Comparison of ENCODE assay signal across 8 mouse cellular contexts in the genomic region with DNA sequence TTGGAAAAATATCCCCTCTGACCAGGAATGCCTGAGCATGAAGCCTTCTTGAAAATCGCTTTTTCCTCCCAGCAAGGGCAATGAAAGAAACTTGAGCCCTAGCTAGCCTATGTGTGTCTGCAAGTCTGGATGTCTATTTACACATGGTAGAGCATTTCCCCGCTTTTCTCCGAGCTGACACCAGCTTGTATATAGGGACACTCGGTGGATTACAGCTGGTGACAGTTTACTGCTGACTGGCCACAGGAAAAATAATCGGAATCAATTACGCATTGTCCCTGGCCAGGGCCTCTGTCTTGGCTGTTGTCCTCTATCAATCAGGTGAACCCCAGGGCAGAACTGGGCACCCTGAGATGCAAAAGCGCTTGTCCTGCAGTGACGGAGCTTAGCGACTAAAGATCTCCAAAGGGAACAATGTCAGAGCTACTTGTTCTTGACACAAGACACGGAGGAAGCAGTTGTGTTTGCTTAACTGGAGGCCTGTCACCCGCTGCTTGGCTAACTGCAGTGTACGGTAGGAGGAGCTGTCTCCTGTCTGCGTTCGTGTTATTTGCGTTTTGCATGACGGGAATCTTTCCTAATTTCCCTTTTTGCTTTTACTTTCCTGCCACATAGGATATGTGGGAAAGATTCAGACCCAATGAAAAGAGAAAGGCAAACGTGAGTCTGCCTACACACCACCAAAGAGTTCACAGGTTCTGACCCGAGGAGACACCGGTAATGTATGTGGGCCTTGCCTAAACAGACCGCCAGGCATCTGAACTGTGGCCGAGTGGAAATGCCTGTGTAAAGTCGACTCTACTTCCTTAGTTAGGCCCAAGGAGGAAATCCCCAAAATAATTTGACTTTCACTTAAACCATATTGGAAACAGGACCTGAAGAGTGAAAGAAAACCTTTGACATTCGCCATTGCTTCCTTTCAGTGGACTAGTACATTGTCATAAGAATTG. TPM values are rescaled to one million over a fixed set of nuclear protein-coding genes. Genes with fewer than 3 reads are reported as not detected.
DNase-seq lines count a peak whose midpoint lies in the region; ATAC-seq and TF ChIP-seq lines count a peak whose summit lies in the region.

No protein-coding gene starts in this region.

- no peaks in the 10 kb centered on the region for H3K36me3 ChIP-seq in intestine, embryonic 14.5 days (ENCODE audit: control insufficient read depth, insufficient read depth, low read length)
- H3K36me3 ChIP-seq in liver, embryonic 13.5 days: no peaks in the 10 kb centered on the region
- H3K36me3 ChIP-seq in myocyte (ENCODE audit: control insufficient read depth, insufficient read depth): no peaks in the 10 kb centered on the region

- TF ChIP-seq POLR2A in myocyte (IDR thresholded peaks at IDR 0.05; ENCODE audit: insufficient read length, low read depth): no peak

- H3K27me3 ChIP-seq in intestine, embryonic 14.5 days (replicated peaks; ENCODE audit: control insufficient read depth, insufficient read depth, low read length): no peaks in the 10 kb centered on the region
- no peaks in the 10 kb centered on the region for H3K27me3 ChIP-seq in liver, embryonic 13.5 days
- no peaks in the 10 kb centered on the region for H3K27me3 ChIP-seq in myocyte (ENCODE audit: control insufficient read depth, insufficient read depth, insufficient read length)

- no peak overlapping the region; the same call in 1 of the 2 replicates for H3K9ac ChIP-seq in intestine, embryonic 14.5 days (ENCODE audit: low read length)
- no peak overlapping the region; the same call in 1 of the 2 replicates for H3K9ac ChIP-seq in liver, embryonic 13.5 days

- H3K9me3 ChIP-seq in intestine, embryonic 14.5 days (ENCODE audit: control insufficient read depth, low read length): no peaks in the 10 kb centered on the region
- H3K9me3 ChIP-seq in liver, embryonic 13.5 days (replicated peaks): no peaks in the 10 kb centered on the region

- no peak overlapping the region for H3ac ChIP-seq in myocyte (ENCODE audit: control insufficient read depth, insufficient read length)

- H3K4me1 ChIP-seq in intestine, embryonic 14.5 days (replicated peaks; ENCODE audit: control insufficient read depth, insufficient read depth, low read length): peaks cover 30% of the 10 kb centered on the region
- H3K4me1 ChIP-seq in liver, embryonic 13.5 days (replicated peaks): 0 out of 2 replicates have a peak, but pooled peaks cover 7% of the 10 kb centered on the region

- peak overlapping the region; percentile 31 for H3K4me2 ChIP-seq in intestine, embryonic 14.5 days (ENCODE audit: low read length)
- H3K4me2 ChIP-seq in liver, embryonic 13.5 days: peak overlapping the region; percentile 33
- peak overlapping the region; percentile 44 for H3K4me2 ChIP-seq in myocyte (ENCODE audit: low read depth)

- WGBS in intestine, embryonic 14.5 days: 35% methylated on average over 23 of the region's 23 CpGs
- 50% methylated on average over 23 of the region's 23 CpGs for WGBS in liver, embryonic 13.5 days (ENCODE audit: insufficient replicate concordance)

- DNase-seq in B cell, adult 2 months: peak; percentile 15 to 19
- DNase-seq in adrenal gland, postnatal 14 days: peak; percentile 60
- peak; percentile 34 to 40 for DNase-seq in gastrocnemius, postnatal 36 days
- peak; percentile 74 for DNase-seq in intestine, embryonic 14.5 days (ENCODE audit: low spot score)
- no peak for DNase-seq in liver, embryonic 13.5 days
- no peak for DNase-seq in layer of hippocampus, adult 9-10 months (ENCODE audit: low spot score)

- H3K27ac ChIP-seq in intestine, embryonic 14.5 days (ENCODE audit: low read depth): peak overlapping the region; percentile 87
- H3K27ac ChIP-seq in liver, embryonic 13.5 days: peak overlapping the region; percentile 41

- H3K79me2 ChIP-seq in myocyte (ENCODE audit: control insufficient read depth, insufficient read depth): no peaks in the 10 kb centered on the region

- no peak; the same call in 1 of the 2 replicates for ATAC-seq in intestine, embryonic 14.5 days (replicated peaks; ENCODE audit: low FRiP score, low TSS enrichment, low read depth)
- ATAC-seq in liver, embryonic 13.5 days (ENCODE audit: low read depth): no peak
- ATAC-seq in inflammation-experienced regulatory T-cells, adult 6 months: no peak

- intact Hi-C loops in gastrocnemius, postnatal 36 days (cut with DNase I): no loop called here

- H3K4me3 ChIP-seq in intestine, embryonic 14.5 days (ENCODE audit: low read depth, low read length): no peak overlapping the region
- no peak overlapping the region for H3K4me3 ChIP-seq in liver, embryonic 13.5 days (replicated peaks)
- H3K4me3 ChIP-seq in myocyte: no peak overlapping the region

TF ChIP-seq in myocyte, 11 proteins besides CTCF, POLR2A, EP300 and RAD21:
- TF ChIP-seq MYOD1 (IDR thresholded peaks at IDR 0.05; ENCODE audit: control insufficient read depth in 1 of 3, insufficient read length in 2 of 3, low read depth in 2 of 3) (no peak), TCF12 (IDR thresholded peaks at IDR 0.05; ENCODE audit: insufficient read depth, poor library complexity, severe bottlenecking) (no peak), REST (IDR thresholded peaks at IDR 0.05; ENCODE audit: insufficient read depth, insufficient read length) (no peak)

RNA-seq across cellular contexts. Expression of gene 4930558K02Rik, which starts 25.7 kb away (rescaled TPM):
- not detected in 2 replicates for total RNA-seq in adrenal gland, postnatal 14 days (2021)
- not detected for total RNA-seq in gastrocnemius, postnatal 36 days (2021)
- polyA plus RNA-seq in intestine, embryonic 14.5 days (2014; fragmentation: Nextera tagmentation; extraction: Ambion mirVana): not detected in 2 replicates
- polyA plus RNA-seq in liver, embryonic 13.5 days (2015; fragmentation: Nextera tagmentation; extraction: Ambion mirVana): not detected in 2 replicates
- not detected for polyA plus RNA-seq in myocyte (2012; fragmentation: generic; extraction: Trizol)
- polyA plus RNA-seq in inflammation-experienced regulatory T-cells, adult 6 months (2017; shearing (Covaris generic)): not detected

RNA-seq across cellular contexts. Expression of gene Pigc, which starts 36.1 kb away (rescaled TPM):
- 18.0 and 23.1 TPM in 2 replicates for total RNA-seq in adrenal gland, postnatal 14 days (2021)
- total RNA-seq in gastrocnemius, postnatal 36 days (2021): 10 to 100 TPM; 15.0 TPM
- 37.4 and 40.3 TPM in 2 replicates for polyA plus RNA-seq in intestine, embryonic 14.5 days (2014; fragmentation: Nextera tagmentation; extraction: Ambion mirVana)
- 11.9 and 13.5 TPM in 2 replicates for polyA plus RNA-seq in liver, embryonic 13.5 days (2015; fragmentation: Nextera tagmentation; extraction: Ambion mirVana)
- polyA plus RNA-seq in myocyte (2012; fragmentation: generic; extraction: Trizol): 18.9 TPM
- polyA plus RNA-seq in inflammation-experienced regulatory T-cells, adult 6 months (2017; shearing (Covaris generic)): 10 to 100 TPM; 27.3 to 31.7 (median 29.8) TPM

Comparison
In these comparisons a context has a peak if more than half of its experiments do, and no peak if none do; other contexts are left out.
1. DNase-seq: peak in B cell, adult 2 months (2 of 2), adrenal gland, postnatal 14 days (single experiment), gastrocnemius, postnatal 36 days (2 of 2) and intestine, embryonic 14.5 days (single experiment); none in liver, embryonic 13.5 days (single experiment) and layer of hippocampus, adult 9-10 months (single experiment).
2. Peak in every context shown above with its lines, with median percentiles within 50 percentile points of each other: H3K4me2 ChIP-seq.